Mouse (Mus musculus) intestine, postnatal 0 days (tissue): ENCODE data around the gene Ggt6. TPM values are rescaled to one million over a fixed set of nuclear protein-coding genes. Genes with fewer than 3 reads are reported as not detected.

Experiments
- ATAC-seq: fragments of 200-750 bp; cut with Nextera tagmentation; 2 replicates; pipeline ENCODE4 v1.8.0; 2017; ENCODE audit warnings: mild to moderate bottlenecking, moderate TSS enrichment, moderate library complexity
- H3K27ac ChIP-seq: fragments of 300-500 bp; sonication (generic); 2 replicates; pipeline ENCODE4 v1.5.1; 2014; ENCODE audit warnings: mild to moderate bottlenecking, low read depth, low read length, moderate library complexity
- H3K27me3 ChIP-seq: fragments of 300-500 bp; sonication (generic); replicated peaks from 2 replicates; pipeline ENCODE4 v1.6.1; 2014; ENCODE audit warnings: low read length, mixed read lengths; ENCODE audit not compliant: control insufficient read depth, insufficient read depth
- H3K36me3 ChIP-seq: fragments of 300-500 bp; sonication (generic); 2 replicates; pipeline ENCODE4 v1.6.1; 2014; ENCODE audit warnings: mild to moderate bottlenecking, moderate library complexity; ENCODE audit not compliant: control insufficient read depth, insufficient read depth
- H3K4me1 ChIP-seq: fragments of 300-500 bp; sonication (generic); replicated peaks from 2 replicates; pipeline ENCODE4 v1.6.1; 2014; ENCODE audit warnings: antibody characterized with exemption, low read length, mixed read lengths; ENCODE audit not compliant: control insufficient read depth, insufficient read depth
- H3K4me2 ChIP-seq: fragments of 300-500 bp; sonication (generic); replicated peaks from 2 replicates; pipeline ENCODE4 v1.6.1; 2014; ENCODE audit warnings: low read depth, mild to moderate bottlenecking, moderate library complexity
- H3K4me3 ChIP-seq: fragments of 300-500 bp; sonication (generic); 2 replicates; pipeline ENCODE4 v1.5.1; 2014; ENCODE audit warnings: low read depth, low read length
- H3K9ac ChIP-seq: fragments of 300-500 bp; sonication (generic); 2 replicates; pipeline ENCODE4 v1.6.1; 2014; ENCODE audit warnings: mild to moderate bottlenecking, low read depth, low read length
- H3K9me3 ChIP-seq: fragments of 300-500 bp; sonication (generic); 2 replicates; pipeline ENCODE4 v1.6.1; 2016; ENCODE audit warnings: mixed run types; ENCODE audit not compliant: control insufficient read depth
- CTCF ChIP-seq: sonication (generic); IDR thresholded peaks from 2 replicates; pipeline ENCODE4 v1.5.1; 2016; ENCODE audit warnings: low read depth, mild to moderate bottlenecking, control low read depth, antibody characterized with exemption, moderate library complexity
- WGBS: fragments of 180-500 bp; shearing (Covaris S2); extraction: QIAGEN DNeasy Blood & Tissue Kit; methylation state at CpG from one replicate; pipeline ENCODE4 v1.1.7; 2014; 5-methylcytosine and 5-hydroxymethylcytosine counted together
- polyA plus RNA-seq: library from polyadenylated mRNA; unstranded; fragments of >200 nt; fragmentation: Nextera tagmentation; extraction: Ambion mirVana; gene quantifications from 2 replicates; pipeline ENCODE4 v1.2.1, GENCODE M21; 2015

Ggt6 gene
- polyA plus RNA-seq, 1 experiment from 2014 or later = 8.6 TPM

DNA sequence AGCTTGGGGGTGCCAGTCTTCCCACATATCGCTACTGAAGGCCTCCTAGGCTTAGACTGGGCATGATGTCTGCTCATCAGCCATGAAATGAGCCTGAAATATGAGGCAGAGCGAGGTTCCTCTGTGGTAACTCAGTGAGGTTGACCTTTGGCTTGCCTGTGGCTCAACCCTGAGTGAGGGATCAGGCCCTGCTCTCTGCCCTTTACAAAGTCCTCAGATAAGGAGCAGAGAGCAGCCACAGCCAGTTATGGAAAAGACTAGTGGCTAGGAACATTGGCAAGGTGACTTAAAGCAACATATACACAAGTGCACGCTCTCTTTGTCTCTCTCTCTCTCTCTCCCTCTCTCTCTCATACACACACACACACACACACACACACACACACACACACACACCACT lies 39.6 kb downstream of the Ggt6 start:
- Histone ChIP-seq H3K27me3 (no peaks in the 10 kb centered on the region), H3K4me1 (peaks cover 6% of the 10 kb centered on the region), H3K9me3 (no peaks in the 10 kb centered on the region), H3K4me2 (no peak overlapping the region; the same call in 1 of the 2 replicates), H3K4me3 (no peak overlapping the region), H3K9ac (no peak overlapping the region), H3K36me3 (0 out of 2 replicates have a peak, but pooled peaks cover 3% of the 10 kb centered on the region), H3K27ac (peak overlapping the region; percentile 79)
- TF ChIP-seq CTCF = no peak
- ATAC-seq = peak; percentile 76
- 40% methylated on average over 3 of the region's 3 CpGs for WGBS

GRCm38 (mm10) chr11:72475408-72475807 lies 40.1 kb downstream of the Ggt6 start:
- H3K36me3 ChIP-seq = 0 out of 2 replicates have a peak, but pooled peaks cover 3% of the 10 kb centered on the region
- ATAC-seq = no peak
- no peaks in the 10 kb centered on the region for H3K27me3 ChIP-seq

DNA sequence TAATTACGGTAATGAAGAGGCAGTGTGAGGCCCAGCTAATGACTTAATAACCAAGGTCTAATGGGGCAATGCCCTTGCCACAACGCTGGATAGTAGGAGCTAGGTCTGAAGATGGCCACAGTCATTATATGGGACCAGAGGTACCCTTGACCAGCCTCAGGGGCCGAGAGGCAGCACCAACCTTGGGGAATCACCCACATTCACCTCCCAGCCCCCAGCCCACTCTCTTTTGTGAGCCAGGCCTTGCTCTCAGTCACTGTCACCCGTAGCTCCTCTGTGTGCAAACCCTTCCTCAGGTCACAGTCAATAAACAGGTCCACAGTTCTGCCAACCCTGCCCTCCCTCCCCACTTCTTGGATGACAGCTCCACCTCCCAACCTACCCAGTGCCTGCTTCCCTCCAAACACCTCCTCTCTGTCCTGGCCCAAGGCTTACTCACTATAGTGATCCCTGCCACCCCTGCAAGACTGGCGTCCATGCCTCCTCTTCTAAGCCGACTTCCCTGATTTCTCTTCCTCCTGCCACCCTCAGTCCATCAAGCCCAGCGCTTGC lies 40.8 kb downstream of the Ggt6 start:
- H3K4me3 ChIP-seq = no peak overlapping the region
- 61% methylated on average over 7 of the region's 7 CpGs for WGBS

More at GRCm38 (mm10) chr11:72475408-72475807, 40.1 kb downstream of the Ggt6 start:
- peaks cover 6% of the 10 kb centered on the region for H3K4me1 ChIP-seq
- H3K9ac ChIP-seq = no peak overlapping the region
- peak overlapping the region; percentile 79 for H3K27ac ChIP-seq
- no peak for TF ChIP-seq CTCF
- H3K9me3 ChIP-seq = no peaks in the 10 kb centered on the region
- peak overlapping the region; percentile 30; the same call in 1 of the 2 replicates for H3K4me2 ChIP-seq
- 56% methylated on average over 7 of the region's 7 CpGs for WGBS
- no peak overlapping the region for H3K4me3 ChIP-seq

GRCm38 (mm10) chr11:72477182-72477581 lies 41.9 kb downstream of the Ggt6 start:
- 24% methylated on average over 5 of the region's 5 CpGs for WGBS
- Histone ChIP-seq H3K27ac (no peak overlapping the region; the same call in 1 of the 2 replicates), H3K36me3 (no peaks in the 10 kb centered on the region), H3K27me3 (no peaks in the 10 kb centered on the region), H3K4me1 (peaks cover 6% of the 10 kb centered on the region), H3K9ac (no peak overlapping the region), H3K4me3 (no peak overlapping the region), H3K4me2 (no peak overlapping the region), H3K9me3 (no peaks in the 10 kb centered on the region)
- no peak for ATAC-seq
- TF ChIP-seq CTCF = no peak

More for the DNA sequence above, 40.8 kb downstream of the Ggt6 start:
- Histone ChIP-seq H3K27ac (peak overlapping the region; percentile 79), H3K9me3 (no peaks in the 10 kb centered on the region), H3K27me3 (no peaks in the 10 kb centered on the region), H3K4me2 (no peak overlapping the region), H3K4me1 (peaks cover 6% of the 10 kb centered on the region), H3K36me3 (0 out of 2 replicates have a peak, but pooled peaks cover 3% of the 10 kb centered on the region), H3K9ac (no peak overlapping the region)
- TF ChIP-seq CTCF = no peak
- no peak for ATAC-seq

DNA sequence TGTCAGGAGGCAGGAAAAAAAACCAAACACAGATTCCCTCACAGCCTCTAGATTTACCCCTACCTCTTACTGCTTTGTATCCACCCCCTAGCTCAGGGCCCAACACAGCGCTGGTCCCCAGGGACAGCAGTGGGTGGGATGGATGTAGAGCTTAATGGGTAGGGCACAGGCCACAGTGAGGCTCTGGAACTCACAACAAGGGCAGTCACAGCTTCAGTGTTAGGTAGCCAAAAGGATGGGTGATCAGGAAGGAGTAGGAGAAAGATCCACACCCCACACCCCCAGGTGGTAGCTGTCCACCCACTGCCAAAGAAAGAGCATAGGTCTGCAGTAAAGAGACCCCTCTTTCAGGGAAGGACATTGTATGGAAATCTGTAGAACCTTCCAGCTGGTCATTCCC lies 42.3 kb downstream of the Ggt6 start:
- Histone ChIP-seq H3K27me3 (no peaks in the 10 kb centered on the region), H3K36me3 (no peaks in the 10 kb centered on the region), H3K27ac (no peak overlapping the region), H3K4me3 (no peak overlapping the region), H3K4me2 (no peak overlapping the region), H3K9ac (no peak overlapping the region), H3K4me1 (peaks cover 6% of the 10 kb centered on the region), H3K9me3 (no peaks in the 10 kb centered on the region)
- TF ChIP-seq CTCF = no peak
- ATAC-seq = no peak
- WGBS = 90% methylated on average over 1 of the region's 1 CpGs

GRCm38 (mm10) chr11:72478228-72478627 lies 42.9 kb downstream of the Ggt6 start:
- Histone ChIP-seq H3K27me3 (no peaks in the 10 kb centered on the region), H3K27ac (no peak overlapping the region)

More at GRCm38 (mm10) chr11:72478228-72478627, 42.9 kb downstream of the Ggt6 start:
- no peaks in the 10 kb centered on the region for H3K9me3 ChIP-seq
- no peaks in the 10 kb centered on the region for H3K36me3 ChIP-seq
- no peak for ATAC-seq
- no peak overlapping the region for H3K4me2 ChIP-seq
- no peak overlapping the region for H3K4me3 ChIP-seq
- WGBS = 79% methylated on average over 6 of the region's 6 CpGs
- peaks cover 3% of the 10 kb centered on the region for H3K4me1 ChIP-seq
- H3K9ac ChIP-seq = no peak overlapping the region
- TF ChIP-seq CTCF = no peak
